Mouse (Mus musculus) monocyte, adult 59 days (primary cell): Measurements from ENCODE around the gene Lin54. TPM values are rescaled to one million over a fixed set of nuclear protein-coding genes. Genes with fewer than 3 reads are reported as not detected.

Experiments
- total RNA-seq, 2 experiments: library from RNA; stranded (reverse); gene quantifications; one replicate each; pipeline ENCODE4 v1.2.4; 2023

Gene Lin54
- total RNA-seq = 10 to 100 TPM; 26.3 to 27.1 TPM

GRCm38 (mm10) chr5:100500458-100500961, at the start of gene Lin54:
TSS of gene Lin54 (minus strand) at chr5:100500639.

GRCm38 (mm10) chr5:100518049-100519026, 17.9 kb upstream of the Lin54 start, which contains the start of gene Cops4:
TSS of gene Cops4 (plus strand) at chr5:100518309.

GRCm38 (mm10) chr5:100415761-100416590, 84.5 kb downstream of the Lin54 start, which contains the start of gene Sec31a:
TSS of gene Sec31a (minus strand) at chr5:100416234.

Other genes with a start within 250 kb of the Lin54 start
- gene Sec31a, start 84.4 kb downstream of the Lin54 start, total RNA-seq = 100 to 1,000 TPM; 119 to 130 TPM
- 10 to 100 TPM; 33.6 to 34.1 TPM for gene Cops4, start 17.7 kb upstream of the Lin54 start, total RNA-seq
- gene Plac8, start 71.6 kb upstream of the Lin54 start, total RNA-seq = 1,000 to 10,000 TPM; 1,618 to 2,062 TPM
- 10 to 100 TPM; 29.3 to 33.4 TPM for gene Coq2, start 174.5 kb upstream of the Lin54 start, total RNA-seq
- gene Hpse, start 219.1 kb upstream of the Lin54 start, total RNA-seq = 10 to 100 TPM; 64.9 to 67.0 TPM